Mouse (Mus musculus) c-Kit-positive CD71-negative TER-119-negative erythroid progenitor cells, embryonic 14.5 days (primary cell): ENCODE measurements around the gene Ifi27l2a.

Source experiments
- DNase-seq: peaks from one replicate; pipeline ENCODE4 v3.0.0-alpha.2; 2013; ENCODE audit warnings: low read depth

Ifi27l2a gene

GRCm38 (mm10) chr12:103425729-103426470 lies 17.6 kb downstream of the Ifi27l2a start, which contains the start of gene Ddx24:
Gene Ddx24 (minus strand): TSS chr12:103425830.
- peak; percentile 93 for DNase-seq

GRCm38 (mm10) chr12:103425016-103425728 lies 18.3 kb downstream of the Ifi27l2a start:
- peak; percentile 4 for DNase-seq

- no peak for DNase-seq
These were observed 35.3 kb downstream of the Ifi27l2a start for GRCm38 (mm10) chr12:103408144-103408543.

- DNase-seq, result no peak
These were observed 35.8 kb downstream of the Ifi27l2a start, which contains the start of gene 9330161L09Rik for GRCm38 (mm10) chr12:103407720-103408119. Gene 9330161L09Rik (minus strand): TSS chr12:103407820.

GRCm38 (mm10) chr12:103404131-103404530 lies 39.3 kb downstream of the Ifi27l2a start:
- DNase-seq, result no peak

- DNase-seq, result no peak
These were observed 46.7 kb downstream of the Ifi27l2a start for GRCm38 (mm10) chr12:103396751-103397150.

- DNase-seq, result no peak
These were observed 47.8 kb downstream of the Ifi27l2a start for GRCm38 (mm10) chr12:103395486-103396275.

- DNase-seq, result peak; percentile 53
These were observed 50.0 kb downstream of the Ifi27l2a start for GRCm38 (mm10) chr12:103393528-103393927.
